Mouse (Mus musculus) A20 (cell line): Measurements from ENCODE around the gene Otop1.
A peak's percentile ranks its signal among the peaks of the same experiment; 100 is the strongest.

Experiments
- DNase-seq: peaks from one replicate; pipeline ENCODE4 v3.0.0-alpha.2; 2011; ENCODE audit warnings: low read depth, low spot score

Gene Otop1

GRCm38 (mm10) chr5:38275771-38276170 is at the start of gene Otop1:
TSS of gene Otop1 (plus strand) at chr5:38275972.
- no peak for DNase-seq

GRCm38 (mm10) chr5:38235422-38235821 is 40.4 kb upstream of the Otop1 start:
- peak; percentile 64 for DNase-seq

GRCm38 (mm10) chr5:38236627-38237026 is 39.1 kb upstream of the Otop1 start:
- DNase-seq: peak; percentile 34

- no peak for DNase-seq
Measured at GRCm38 (mm10) chr5:38240727-38241472, 34.9 kb upstream of the Otop1 start.

- DNase-seq: no peak
Measured at GRCm38 (mm10) chr5:38241473-38241834, 34.3 kb upstream of the Otop1 start.

- DNase-seq: no peak
Measured at GRCm38 (mm10) chr5:38241966-38242365, 33.8 kb upstream of the Otop1 start.

- DNase-seq: peak; percentile 40
Measured at GRCm38 (mm10) chr5:38255195-38255594, 20.6 kb upstream of the Otop1 start.

- DNase-seq: no peak
Measured at GRCm38 (mm10) chr5:38255644-38256043, 20.1 kb upstream of the Otop1 start.

- no peak for DNase-seq
Measured at GRCm38 (mm10) chr5:38256551-38256950, 19.2 kb upstream of the Otop1 start.

- no peak for DNase-seq
Measured at GRCm38 (mm10) chr5:38258034-38258772, 17.6 kb upstream of the Otop1 start.

- no peak for DNase-seq
Measured at GRCm38 (mm10) chr5:38258773-38259146, 17.0 kb upstream of the Otop1 start.

GRCm38 (mm10) chr5:38259455-38260106 is 16.2 kb upstream of the Otop1 start:
- peak; percentile 19 for DNase-seq

- DNase-seq: peak; percentile 78
Measured at GRCm38 (mm10) chr5:38260107-38260682, 15.6 kb upstream of the Otop1 start, which contains the start of gene Tmem128. TSS of gene Tmem128 (plus strand) at chr5:38260185.

- DNase-seq: no peak
Measured at GRCm38 (mm10) chr5:38270942-38271341, 4.8 kb upstream of the Otop1 start.

- no peak for DNase-seq
Measured at GRCm38 (mm10) chr5:38273831-38274230, 1.9 kb upstream of the Otop1 start.

- no peak for DNase-seq
Measured at GRCm38 (mm10) chr5:38276451-38276850, 679 bp downstream of the Otop1 start.

- no peak for DNase-seq
Measured at GRCm38 (mm10) chr5:38277098-38277866, 1.5 kb downstream of the Otop1 start.

GRCm38 (mm10) chr5:38277936-38278600 is 2.3 kb downstream of the Otop1 start:
- DNase-seq: no peak

GRCm38 (mm10) chr5:38280075-38280474 is 4.3 kb downstream of the Otop1 start:
- no peak for DNase-seq

GRCm38 (mm10) chr5:38285724-38286123 is 10.0 kb downstream of the Otop1 start:
- no peak for DNase-seq

- DNase-seq: no peak
Measured at GRCm38 (mm10) chr5:38288476-38288875, 12.7 kb downstream of the Otop1 start.
